Mouse (Mus musculus) T-cell, adult 66 days (primary cell): ENCODE data around the gene Dcun1d4. TPM values are rescaled to one million over a fixed set of nuclear protein-coding genes. Genes with fewer than 3 reads are reported as not detected.

Source experiments
- total RNA-seq, 2 experiments: library from RNA; stranded (reverse); gene quantifications; 3 replicates in 1 of 2; 4 replicates in 1 of 2; pipeline ENCODE4 v1.2.4; 2023

The Dcun1d4 gene
- total RNA-seq: 10 to 100 TPM; 11.3 to 16.9 TPM

GRCm38 (mm10) chr5:73480700-73481099, at the start of gene Dcun1d4:
Gene Dcun1d4 (plus strand): TSS chr5:73481000.

Other genes starting within 250 kb of the Dcun1d4 start
- 100 to 1,000 TPM; 316 to 323 TPM for gene Fryl, start 224.4 kb upstream of the Dcun1d4 start, total RNA-seq
- gene Ociad1, start 188.2 kb upstream of the Dcun1d4 start, total RNA-seq: 100 to 1,000 TPM; 174 to 175 TPM
- gene Ociad2, start 140.0 kb upstream of the Dcun1d4 start, total RNA-seq: under 1 TPM in 1 of 2 experiments, not detected in 1; 0.67 TPM
- not detected for gene Cwh43, start 74.9 kb upstream of the Dcun1d4 start, total RNA-seq
- gene Lrrc66, start 151.5 kb downstream of the Dcun1d4 start, total RNA-seq: 1 to 10 TPM in 1 of 2 experiments, under 1 TPM in 1; 0.17 to 3.9 TPM
- gene Sgcb, start 166.8 kb downstream of the Dcun1d4 start, total RNA-seq: 10 to 100 TPM in 1 of 2 experiments, 1 to 10 TPM in 1; 9.6 to 10.7 TPM
- not detected for gene Spata18, start 170.4 kb downstream of the Dcun1d4 start, total RNA-seq